Mouse (Mus musculus) hindbrain, embryonic 11.5 days (tissue): ENCODE results near the gene Gm42372. TPM values are rescaled to one million over a fixed set of nuclear protein-coding genes. Genes with fewer than 3 reads are reported as not detected.

Source experiments
- ATAC-seq: fragments of 200-750 bp; cut with Nextera tagmentation; 2 replicates; pipeline ENCODE4 v1.8.0; 2017; ENCODE audit warnings: mild to moderate bottlenecking, moderate TSS enrichment, moderate library complexity; ENCODE audit not compliant: low FRiP score
- DNase-seq: peaks from one replicate; pipeline ENCODE4 v3.0.0-alpha.2; 2015; ENCODE audit warnings: low spot score
- H3K27ac ChIP-seq: fragments of 300-500 bp; sonication (generic); 2 replicates; pipeline ENCODE4 v1.5.1; 2014; ENCODE audit warnings: mild to moderate bottlenecking, low read depth, low read length
- H3K27me3 ChIP-seq: fragments of 300-500 bp; sonication (generic); 2 replicates; pipeline ENCODE4 v1.6.1; 2014; ENCODE audit warnings: mild to moderate bottlenecking, low read length, moderate library complexity, mixed read lengths; ENCODE audit not compliant: control insufficient read depth, insufficient read depth
- H3K36me3 ChIP-seq: fragments of 300-500 bp; sonication (generic); 2 replicates; pipeline ENCODE4 v1.6.1; 2014; ENCODE audit warnings: mild to moderate bottlenecking, low read length, moderate library complexity, mixed read lengths; ENCODE audit not compliant: control insufficient read depth, insufficient read depth
- H3K4me1 ChIP-seq: fragments of 300-500 bp; sonication (generic); replicated peaks from 2 replicates; pipeline ENCODE4 v1.6.1; 2014; ENCODE audit warnings: low read length, mixed read lengths; ENCODE audit not compliant: control insufficient read depth, insufficient read depth
- H3K4me2 ChIP-seq: fragments of 300-500 bp; sonication (generic); replicated peaks from 2 replicates; pipeline ENCODE4 v1.6.1; 2014; ENCODE audit warnings: mild to moderate bottlenecking, low read depth, low read length
- H3K4me3 ChIP-seq: fragments of 300-500 bp; sonication (generic); 2 replicates; pipeline ENCODE4 v1.5.1; 2014; ENCODE audit warnings: low read depth, low read length
- H3K9ac ChIP-seq: fragments of 300-500 bp; sonication (generic); 2 replicates; pipeline ENCODE4 v1.6.1; 2014; ENCODE audit warnings: low read depth, low read length
- H3K9me3 ChIP-seq: fragments of 300-500 bp; sonication (generic); 2 replicates; pipeline ENCODE4 v1.6.1; 2016; ENCODE audit warnings: low read length; ENCODE audit not compliant: control insufficient read depth
- WGBS: fragments of 180-500 bp; shearing (Covaris S2); extraction: QIAGEN DNeasy Blood & Tissue Kit; methylation state at CpG from one replicate; pipeline ENCODE4 v1.1.7; 2014; 5-methylcytosine and 5-hydroxymethylcytosine counted together
- polyA plus RNA-seq: library from polyadenylated mRNA; unstranded; fragments of >200 nt; fragmentation: Nextera tagmentation; extraction: Ambion mirVana; gene quantifications from 2 replicates; pipeline ENCODE4 v1.2.1, GENCODE M21; 2014

The Gm42372 gene
- polyA plus RNA-seq, result 1.5 and 1.7 TPM in 2 replicates

GRCm38 (mm10) chr7:16982859-16983568, at the start of gene Gm42372:
Gene Gm42372, plus strand, starts transcription at chr7:16983086.
- 20% methylated on average over 26 of the region's 26 CpGs for WGBS
- DNase-seq, result peak; percentile 90

DNA sequence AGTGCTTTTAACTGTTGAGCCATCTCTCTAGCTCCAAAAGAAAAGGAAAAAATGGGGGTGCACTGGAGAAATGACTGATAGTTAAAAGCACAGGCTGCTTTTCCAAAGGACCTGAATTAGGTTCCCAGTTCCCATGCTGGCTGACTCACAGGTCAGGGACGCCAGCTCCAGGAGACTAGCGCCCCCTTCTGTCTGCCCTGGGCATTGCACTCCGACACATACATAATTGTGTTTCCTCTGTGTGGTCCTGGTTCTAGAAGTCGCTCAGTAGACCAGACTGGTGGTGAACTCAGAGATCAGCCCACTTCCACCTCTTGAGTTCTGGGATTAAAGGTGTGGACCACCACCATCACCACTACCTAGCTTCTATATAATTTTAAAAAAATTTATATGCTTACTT, 45.6 kb upstream of the Gm42372 start:
- Histone ChIP-seq H3K36me3 (no peaks in the 10 kb centered on the region), H3K27me3 (no peaks in the 10 kb centered on the region), H3K4me2 (no peak overlapping the region), H3K4me1 (no peaks in the 10 kb centered on the region), H3K4me3 (no peak overlapping the region), H3K9me3 (no peaks in the 10 kb centered on the region), H3K27ac (no peak overlapping the region), H3K9ac (no peak overlapping the region)
- DNase-seq, result no peak
- 47% methylated on average over 4 of the region's 4 CpGs for WGBS
- ATAC-seq, result no peak

More at GRCm38 (mm10) chr7:16982859-16983568, at the start of gene Gm42372:
- Histone ChIP-seq H3K36me3 (no peaks in the 10 kb centered on the region), H3K9ac (no peak within 1 kb of the TSS), H3K9me3 (no peaks in the 10 kb centered on the region), H3K4me2 (peak within 1 kb of the TSS; percentile 37), H3K4me3 (peak within 1 kb of the TSS; percentile 24; the same call in 1 of the 2 replicates), H3K27ac (no peak within 1 kb of the TSS), H3K4me1 (0 out of 2 replicates have a peak, but pooled peaks cover 3% of the 10 kb centered on the region), H3K27me3 (no peaks in the 10 kb centered on the region)
- peak; percentile 78 for ATAC-seq

DNA sequence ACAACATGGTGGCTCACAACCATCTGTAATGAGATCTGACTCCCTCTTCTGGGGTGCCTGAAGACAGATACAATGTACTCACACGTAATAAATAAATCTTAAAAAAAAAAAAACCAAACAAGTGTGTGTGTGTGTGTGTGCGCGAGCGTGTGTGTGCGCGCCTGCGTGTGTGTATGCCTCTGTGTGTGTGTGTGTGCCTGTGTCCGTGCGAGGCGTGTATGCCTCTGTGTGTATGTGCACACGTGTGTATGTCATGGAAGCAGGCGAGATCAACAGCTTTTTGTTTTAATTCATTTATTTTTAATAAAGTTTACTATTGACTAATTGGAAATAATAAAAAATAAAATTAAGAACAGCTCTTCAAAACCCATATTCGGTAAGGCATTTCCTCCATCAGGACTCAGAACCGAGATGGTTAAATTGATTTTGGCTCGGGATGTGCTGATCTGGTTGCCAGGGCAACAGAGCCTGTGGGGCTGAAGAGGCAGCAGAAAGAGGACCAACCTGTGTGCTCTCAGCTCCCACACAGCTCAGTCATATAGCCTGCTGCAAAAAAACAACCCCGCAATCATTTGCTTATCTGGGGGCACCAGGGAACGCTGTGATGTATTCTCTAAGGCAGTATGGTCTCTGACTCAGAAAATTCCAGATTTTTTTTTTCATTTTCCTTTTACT, 44.6 kb upstream of the Gm42372 start:
- no peak overlapping the region for H3K9ac ChIP-seq
- H3K27ac ChIP-seq, result no peak overlapping the region
- no peaks in the 10 kb centered on the region for H3K36me3 ChIP-seq
- peak; percentile 47 for DNase-seq
- 71% methylated on average over 17 of the region's 17 CpGs for WGBS
- H3K4me2 ChIP-seq, result no peak overlapping the region
- no peaks in the 10 kb centered on the region for H3K9me3 ChIP-seq
- H3K4me1 ChIP-seq, result no peaks in the 10 kb centered on the region
- H3K4me3 ChIP-seq, result no peak overlapping the region
- no peaks in the 10 kb centered on the region for H3K27me3 ChIP-seq
- ATAC-seq, result peak; percentile 58; the same call in 1 of the 2 replicates

DNA sequence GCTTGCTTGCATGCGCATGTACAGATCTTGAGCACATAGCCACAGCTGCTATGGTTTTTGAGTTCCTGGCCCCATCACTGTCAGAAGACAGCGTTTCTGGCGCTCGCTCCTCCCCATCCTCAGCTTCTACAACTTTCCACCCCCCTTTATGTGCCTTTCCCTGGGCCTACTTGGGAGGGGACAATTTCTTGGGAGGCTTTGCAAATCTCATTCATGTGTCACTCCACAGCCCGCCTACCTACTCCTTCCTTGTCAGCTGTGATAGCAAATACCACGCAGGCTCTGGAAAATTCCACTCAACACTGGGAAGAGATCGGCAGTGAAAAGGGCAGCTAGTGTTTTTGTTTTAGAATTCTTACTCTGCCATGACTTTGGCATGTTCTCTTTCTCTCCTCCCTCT, 42.6 kb upstream of the Gm42372 start:
- Histone ChIP-seq H3K27ac (no peak overlapping the region), H3K27me3 (peaks cover 5% of the 10 kb centered on the region), H3K36me3 (no peaks in the 10 kb centered on the region), H3K9me3 (no peaks in the 10 kb centered on the region), H3K4me3 (no peak overlapping the region), H3K4me1 (0 out of 2 replicates have a peak, but pooled peaks cover 2% of the 10 kb centered on the region), H3K4me2 (no peak overlapping the region), H3K9ac (no peak overlapping the region)
- DNase-seq (no peak), ATAC-seq (no peak)
- 50% methylated on average over 7 of the region's 7 CpGs for WGBS

DNA sequence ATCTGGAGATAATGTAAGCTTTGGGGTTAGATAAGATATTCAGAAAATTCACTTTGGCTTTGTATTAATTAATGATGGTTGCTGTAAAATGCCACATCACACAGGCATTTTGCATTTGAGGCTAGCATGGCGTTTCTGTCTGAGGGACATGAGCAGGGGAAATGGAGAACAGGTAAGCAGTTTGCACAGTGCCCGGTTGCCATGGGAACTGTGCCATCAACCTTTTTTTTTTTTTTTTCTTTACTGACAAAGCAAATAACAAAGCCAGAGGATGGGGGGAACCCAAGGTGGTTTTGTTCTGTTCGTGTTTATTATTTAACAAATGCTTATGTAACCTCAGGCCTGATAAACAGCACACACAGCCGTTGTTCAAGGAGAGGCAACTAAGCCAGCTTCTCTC, 40.0 kb upstream of the Gm42372 start:
- Histone ChIP-seq H3K9me3 (no peaks in the 10 kb centered on the region), H3K4me2 (no peak overlapping the region), H3K36me3 (no peaks in the 10 kb centered on the region), H3K4me3 (no peak overlapping the region), H3K27ac (no peak overlapping the region), H3K4me1 (peaks cover 19% of the 10 kb centered on the region; the same call in 1 of the 2 replicates), H3K9ac (no peak overlapping the region), H3K27me3 (peaks cover 30% of the 10 kb centered on the region)
- WGBS, result 64% methylated on average over 4 of the region's 4 CpGs
- ATAC-seq (no peak), DNase-seq (no peak)

DNA sequence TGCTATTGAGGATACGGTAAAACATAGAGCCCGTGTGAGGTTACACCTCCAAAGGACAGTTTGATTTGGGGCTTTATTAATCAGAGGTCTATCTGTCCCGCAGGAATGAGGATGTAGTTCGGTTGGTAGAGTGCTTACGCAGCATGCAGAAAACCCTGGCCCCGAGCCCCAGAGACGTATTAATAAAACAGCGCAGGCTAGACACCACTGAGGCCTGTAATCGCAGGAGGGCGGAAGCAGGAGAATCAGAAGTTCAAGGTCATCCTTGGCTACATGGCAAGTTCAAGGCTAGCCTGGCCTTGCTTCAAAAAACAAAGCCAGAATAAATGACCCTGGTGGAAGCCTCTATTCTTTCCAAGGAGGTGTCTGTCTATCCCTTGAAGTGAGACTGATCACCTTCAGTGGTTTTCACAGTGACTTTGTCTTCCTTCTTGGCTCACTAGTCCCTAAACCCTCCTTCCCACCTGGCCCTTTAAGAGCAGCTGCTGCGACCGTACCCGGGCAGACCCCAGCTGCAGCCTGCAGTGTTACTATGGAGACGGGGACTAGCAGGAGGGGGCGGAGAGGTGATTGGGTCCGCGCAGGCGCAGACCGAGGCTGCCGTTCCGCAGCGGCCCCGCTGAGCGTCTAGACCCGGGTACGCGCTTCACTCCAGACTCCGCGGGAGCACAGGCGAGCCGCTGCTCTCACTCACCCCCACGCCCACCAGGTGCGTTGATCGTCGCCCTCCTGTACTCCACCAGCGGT, 38.7 kb upstream of the Gm42372 start, which contains the start of gene Pnmal2:
Gene Pnmal2, plus strand, starts transcription at position 622 of the 747 bp plus-strand sequence.
- no peaks in the 10 kb centered on the region for H3K36me3 ChIP-seq
- ATAC-seq, result peak; percentile 90
- H3K4me3 ChIP-seq, result peak within 1 kb of the TSS; percentile 67
- peak within 1 kb of the TSS; percentile 87 for H3K4me2 ChIP-seq
- DNase-seq, result peak; percentile 94
- peaks cover 44% of the 10 kb centered on the region for H3K27me3 ChIP-seq
- no peaks in the 10 kb centered on the region for H3K9me3 ChIP-seq
- H3K9ac ChIP-seq, result peak within 1 kb of the TSS; percentile 81
- H3K27ac ChIP-seq, result peak within 1 kb of the TSS; percentile 67
- H3K4me1 ChIP-seq, result peaks cover 25% of the 10 kb centered on the region; the same call in 1 of the 2 replicates
- WGBS, result 16% methylated on average over 33 of the region's 36 CpGs

GRCm38 (mm10) chr7:16944808-16945315, 38.0 kb upstream of the Gm42372 start:
- H3K9me3 ChIP-seq, result no peaks in the 10 kb centered on the region
- peaks cover 28% of the 10 kb centered on the region; the same call in 1 of the 2 replicates for H3K4me1 ChIP-seq
- DNase-seq (no peak), ATAC-seq (peak; percentile 62)
- H3K4me2 ChIP-seq, result peak overlapping the region; percentile 87
- peak overlapping the region; percentile 67 for H3K27ac ChIP-seq
- H3K27me3 ChIP-seq, result peaks cover 50% of the 10 kb centered on the region
- peak overlapping the region; percentile 81 for H3K9ac ChIP-seq
- H3K36me3 ChIP-seq, result no peaks in the 10 kb centered on the region
- 1% methylated on average over 22 of the region's 22 CpGs for WGBS
- H3K4me3 ChIP-seq, result peak overlapping the region; percentile 67

- DNase-seq, result peak; percentile 37
Observed at GRCm38 (mm10) chr7:16945419-16945818, 37.5 kb upstream of the Gm42372 start.

More at GRCm38 (mm10) chr7:16945419-16945818, 37.5 kb upstream of the Gm42372 start:
- peak overlapping the region; percentile 87 for H3K4me2 ChIP-seq
- no peaks in the 10 kb centered on the region for H3K9me3 ChIP-seq
- H3K36me3 ChIP-seq, result no peaks in the 10 kb centered on the region
- WGBS, result 13% methylated on average over 17 of the region's 17 CpGs
- peaks cover 50% of the 10 kb centered on the region for H3K27me3 ChIP-seq
- H3K4me3 ChIP-seq, result peak overlapping the region; percentile 67
- H3K27ac ChIP-seq, result no peak overlapping the region
- H3K4me1 ChIP-seq, result peaks cover 28% of the 10 kb centered on the region; the same call in 1 of the 2 replicates
- no peak for ATAC-seq
- peak overlapping the region; percentile 81; the same call in 1 of the 2 replicates for H3K9ac ChIP-seq
